Mouse (Mus musculus) CD4-positive naive resting alpha-beta T cell, adult 76 days (primary cell): Measurements from ENCODE around the gene Zkscan4. TPM values are rescaled to one million over a fixed set of nuclear protein-coding genes. Genes with fewer than 3 reads are reported as not detected.

Source experiments
- total RNA-seq: library from RNA; stranded (reverse); gene quantifications from one replicate; pipeline ENCODE4 v1.2.4, GENCODE M21; 2023

The Zkscan4 gene
- not detected for total RNA-seq

GRCm38 (mm10) chr13:21478759-21479670 lies at the start of gene Zkscan4, which contains the start of gene Gm10065:
Zkscan4 (plus strand) TSS chr13:21478907.
Gm10065 (minus strand) TSS chr13:21479441.

GRCm38 (mm10) chr13:21440503-21441206 lies 38.1 kb upstream of the Zkscan4 start, which contains the start of gene Pgbd1:
Pgbd1 (minus strand) TSS chr13:21441058.

GRCm38 (mm10) chr13:21453449-21453848 lies 25.3 kb upstream of the Zkscan4 start, which contains the start of gene Zscan26:
Zscan26 (minus strand) TSS chr13:21453730.

GRCm38 (mm10) chr13:21468061-21469019 lies 10.4 kb upstream of the Zkscan4 start, which contains the start of gene Nkapl:
Nkapl (minus strand) TSS chr13:21468509.

GRCm38 (mm10) chr13:21495080-21495479 lies 16.4 kb downstream of the Zkscan4 start, which contains the start of gene AK157302:
AK157302 (plus strand) TSS chr13:21495223.

GRCm38 (mm10) chr13:21501182-21501581 lies 22.5 kb downstream of the Zkscan4 start, which contains the start of gene Gm11273:
Gm11273 (minus strand) TSS chr13:21501418.

GRCm38 (mm10) chr13:21530781-21531201 lies 52.1 kb downstream of the Zkscan4 start, which contains the start of gene Zkscan8:
Zkscan8 (minus strand) TSS chr13:21531120.

Other genes starting within 250 kb of the Zkscan4 start
- not detected for gene Gpx5, start 186.2 kb upstream of the Zkscan4 start, total RNA-seq
- not detected for gene Gpx6, start 166.8 kb upstream of the Zkscan4 start, total RNA-seq
- gene Olfr1367, start 132.0 kb upstream of the Zkscan4 start, total RNA-seq: not detected
- 5.4 TPM for gene Zscan12, start 116.1 kb upstream of the Zkscan4 start, total RNA-seq
- gene Zkscan3, start 76.2 kb upstream of the Zkscan4 start, total RNA-seq: 47.9 TPM
- 0.38 TPM for gene Pgbd1, start 37.8 kb upstream of the Zkscan4 start, total RNA-seq
- 48.0 TPM for gene Zscan26, start 25.2 kb upstream of the Zkscan4 start, total RNA-seq
- not detected for gene Nkapl, start 10.4 kb upstream of the Zkscan4 start, total RNA-seq
- not detected for gene Gm10065, start 534 bp downstream of the Zkscan4 start, total RNA-seq
- 3.8 TPM for gene AK157302, start 16.3 kb downstream of the Zkscan4 start, total RNA-seq
- 15.9 TPM for gene Gm11273, start 22.5 kb downstream of the Zkscan4 start, total RNA-seq
- gene Zkscan8, start 52.2 kb downstream of the Zkscan4 start, total RNA-seq: 8.9 TPM
- not detected for gene Olfr1366, start 63.9 kb downstream of the Zkscan4 start, total RNA-seq
- gene Olfr1535, start 81.0 kb downstream of the Zkscan4 start, total RNA-seq: not detected
- gene Olfr1364, start 102.9 kb downstream of the Zkscan4 start, total RNA-seq: not detected
- gene Olfr1362, start 135.1 kb downstream of the Zkscan4 start, total RNA-seq: not detected
- gene Olfr11, start 163.6 kb downstream of the Zkscan4 start, total RNA-seq: not detected
- not detected for gene Olfr1361, start 184.5 kb downstream of the Zkscan4 start, total RNA-seq
- gene Olfr1360, start 198.5 kb downstream of the Zkscan4 start, total RNA-seq: not detected
- not detected for gene Olfr1359, start 219.2 kb downstream of the Zkscan4 start, total RNA-seq
- 38.5 TPM for gene Hist1h2bl, start 237.2 kb downstream of the Zkscan4 start, total RNA-seq
- gene Hist1h2ai, start 237.5 kb downstream of the Zkscan4 start, total RNA-seq: 23.2 TPM
- 51.3 TPM for gene Hist1h3h, start 238.8 kb downstream of the Zkscan4 start, total RNA-seq
- gene Hist1h2bm, start 243.1 kb downstream of the Zkscan4 start, total RNA-seq: 9.1 TPM